In the genomic region with DNA sequence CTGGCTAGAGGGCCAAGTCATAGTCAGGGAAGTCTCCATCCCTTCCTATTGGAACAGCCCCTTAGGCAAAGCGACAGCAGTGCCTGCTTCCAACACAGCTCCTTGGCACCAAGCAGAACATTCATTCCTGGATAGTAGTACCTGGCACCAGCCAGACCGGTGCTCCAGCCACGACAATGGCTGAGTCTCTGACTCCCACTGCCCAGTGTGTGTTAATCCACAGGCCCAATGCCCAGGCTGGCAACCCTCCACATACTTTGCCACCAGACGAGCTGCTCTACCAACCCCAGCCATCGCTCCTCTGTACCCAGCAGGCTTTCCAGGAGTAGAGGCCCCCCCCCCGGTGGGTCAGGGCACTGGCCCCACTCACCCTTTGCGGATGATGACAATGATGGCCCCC, we compare ENCODE assay signal across 9 mouse cellular contexts. TPM values are rescaled to one million over a fixed set of nuclear protein-coding genes. Genes with fewer than 3 reads are reported as not detected.
DNase-seq lines count a peak whose midpoint lies in the region.
"Had no signal": no experiment of that assay in that cellular context is flagged by ENCODE, and none has a peak within 500 bp of the region (broad histone marks: within the 10 kb centered on the region; RNA-seq: fewer than 3 reads in every experiment).

No protein-coding gene starts in this region.

- peak; percentile 20 for DNase-seq in cerebellum, adult 11 months
- no peak for DNase-seq in cerebellum, adult 9-10 months
- DNase-seq in left cerebral cortex, postnatal 4 days, result peak; percentile 85
- DNase-seq in left cerebral cortex, postnatal 36 days (ENCODE audit: low spot score in 2 of 2), result no peak
- DNase-seq in cerebellum, postnatal 14 days, result peak; percentile 84 to 86
- DNase-seq in layer of hippocampus, postnatal 14 days (ENCODE audit: low spot score in 2 of 2), result peak; percentile 32 to 68
- no peak for DNase-seq in embryo, embryonic 9.5 days (ENCODE audit: extremely low spot score)
- no peak for DNase-seq in kidney, postnatal 4 days
- DNase-seq: kidney, adult 2 months had no signal

- intact Hi-C loops in left cerebral cortex, postnatal 4 days (cut with DNase I), result no loop called here
- intact Hi-C loops in left cerebral cortex, postnatal 36 days (cut with DNase I), result no loop called here

RNA-seq across cellular contexts. Expression of gene Ptpru, which starts 40.6 kb away (rescaled TPM):
- total RNA-seq in left cerebral cortex, postnatal 4 days (2021), result 10 to 100 TPM; 44.0 to 54.1 TPM
- 10 to 100 TPM; 44.6 to 57.4 TPM for total RNA-seq in left cerebral cortex, postnatal 36 days (2021)
- 10 to 100 TPM; 66.8 to 82.5 TPM for total RNA-seq in layer of hippocampus, postnatal 14 days (2021)

RNA-seq across cellular contexts. Expression of gene Mecr, which starts 45.8 kb away (rescaled TPM):
- total RNA-seq in left cerebral cortex, postnatal 4 days (2021), result 10 to 100 TPM; 36.9 to 38.2 TPM
- total RNA-seq in left cerebral cortex, postnatal 36 days (2021), result 10 to 100 TPM; 27.1 to 32.4 TPM
- total RNA-seq in layer of hippocampus, postnatal 14 days (2021), result 10 to 100 TPM; 36.4 to 37.0 TPM

Comparison
In these comparisons a context has a peak if more than half of its experiments do, and no peak if none do; other contexts are left out.
1. DNase-seq: peak in cerebellum, adult 11 months (single experiment), left cerebral cortex, postnatal 4 days (single experiment), cerebellum, postnatal 14 days (2 of 2) and layer of hippocampus, postnatal 14 days (2 of 2); none in cerebellum, adult 9-10 months (single experiment), left cerebral cortex, postnatal 36 days (0 of 2), embryo, embryonic 9.5 days (single experiment) and kidney, postnatal 4 days (0 of 2).